Mouse (Mus musculus) forebrain, embryonic 14.5 days (tissue): Measurements from ENCODE around the gene Rnf151. TPM values are rescaled to one million over a fixed set of nuclear protein-coding genes. Genes with fewer than 3 reads are reported as not detected.

Source experiments
- ATAC-seq: fragments of 200-750 bp; cut with Nextera tagmentation; 2 replicates; pipeline ENCODE4 v1.8.0; 2017; ENCODE audit warnings: mild to moderate bottlenecking, moderate library complexity
- DNase-seq: peaks from one replicate; pipeline ENCODE4 v3.0.0-alpha.2; 2015; ENCODE audit warnings: low spot score
- H3K27ac ChIP-seq: fragments of 300-500 bp; sonication (generic); 2 replicates; pipeline ENCODE4 v1.5.1; 2014; ENCODE audit warnings: low read depth, mild to moderate bottlenecking, control low read depth, low read length, moderate library complexity
- H3K27me3 ChIP-seq: fragments of 300-500 bp; sonication (generic); replicated peaks from 2 replicates; pipeline ENCODE4 v1.6.1; 2014; ENCODE audit warnings: low read length, control low read depth, mixed read lengths; ENCODE audit not compliant: control insufficient read depth, insufficient read depth
- H3K36me3 ChIP-seq: fragments of 300-500 bp; sonication (generic); 2 replicates; pipeline ENCODE4 v1.6.1; 2014; ENCODE audit warnings: low read length, control low read depth; ENCODE audit not compliant: control insufficient read depth, insufficient read depth
- H3K4me1 ChIP-seq: fragments of 300-500 bp; sonication (generic); 2 replicates; pipeline ENCODE4 v1.6.1; 2014; ENCODE audit warnings: antibody characterized with exemption, low read length, control low read depth; ENCODE audit not compliant: control insufficient read depth, insufficient read depth
- H3K4me2 ChIP-seq: fragments of 300-500 bp; sonication (generic); 2 replicates; pipeline ENCODE4 v1.6.1; 2014; ENCODE audit warnings: mild to moderate bottlenecking, control low read depth, low read length
- H3K4me3 ChIP-seq: fragments of 300-500 bp; sonication (generic); 2 replicates; pipeline ENCODE4 v1.5.1; 2014; ENCODE audit warnings: low read depth, low read length, control low read depth
- H3K9ac ChIP-seq: fragments of 300-500 bp; sonication (generic); 2 replicates; pipeline ENCODE4 v1.6.1; 2014; ENCODE audit warnings: mild to moderate bottlenecking, low read length, control low read depth, moderate library complexity
- H3K9me3 ChIP-seq: fragments of 300-500 bp; sonication (generic); replicated peaks from 2 replicates; pipeline ENCODE4 v1.6.1; 2016; ENCODE audit warnings: low read length, control low read depth, mixed read lengths; ENCODE audit not compliant: control insufficient read depth
- WGBS: fragments of 180-500 bp; shearing (Covaris S2); extraction: QIAGEN DNeasy Blood & Tissue Kit; methylation state at CpG from one replicate; pipeline ENCODE4 v1.1.7; 2014; 5-methylcytosine and 5-hydroxymethylcytosine counted together
- polyA plus RNA-seq: library from polyadenylated mRNA; unstranded; fragments of >200 nt; fragmentation: Nextera tagmentation; extraction: Ambion mirVana; gene quantifications from 2 replicates; pipeline ENCODE4 v1.2.1, GENCODE M21; 2014

The Rnf151 gene
- polyA plus RNA-seq, 1 experiment from 2014 or later: not detected

- Histone ChIP-seq H3K4me2 (no peak overlapping the region), H3K27me3 (no peaks in the 10 kb centered on the region), H3K9ac (no peak overlapping the region), H3K4me3 (no peak overlapping the region), H3K27ac (no peak overlapping the region), H3K4me1 (peaks cover 11% of the 10 kb centered on the region), H3K9me3 (no peaks in the 10 kb centered on the region), H3K36me3 (peaks cover 45% of the 10 kb centered on the region)
- DNase-seq (no peak), ATAC-seq (no peak)
- 83% methylated on average over 2 of the region's 2 CpGs for WGBS
Measured at GRCm38 (mm10) chr17:24699473-24699872, 18.4 kb downstream of the Rnf151 start.

GRCm38 (mm10) chr17:24698715-24699114 is 19.1 kb downstream of the Rnf151 start:
- Histone ChIP-seq H3K4me1 (peaks cover 11% of the 10 kb centered on the region), H3K9me3 (no peaks in the 10 kb centered on the region), H3K4me3 (no peak overlapping the region), H3K36me3 (peaks cover 37% of the 10 kb centered on the region), H3K27ac (no peak overlapping the region), H3K9ac (no peak overlapping the region), H3K4me2 (no peak overlapping the region), H3K27me3 (no peaks in the 10 kb centered on the region)
- no peak for DNase-seq
- WGBS: 67% methylated on average over 9 of the region's 9 CpGs
- ATAC-seq: no peak

DNA sequence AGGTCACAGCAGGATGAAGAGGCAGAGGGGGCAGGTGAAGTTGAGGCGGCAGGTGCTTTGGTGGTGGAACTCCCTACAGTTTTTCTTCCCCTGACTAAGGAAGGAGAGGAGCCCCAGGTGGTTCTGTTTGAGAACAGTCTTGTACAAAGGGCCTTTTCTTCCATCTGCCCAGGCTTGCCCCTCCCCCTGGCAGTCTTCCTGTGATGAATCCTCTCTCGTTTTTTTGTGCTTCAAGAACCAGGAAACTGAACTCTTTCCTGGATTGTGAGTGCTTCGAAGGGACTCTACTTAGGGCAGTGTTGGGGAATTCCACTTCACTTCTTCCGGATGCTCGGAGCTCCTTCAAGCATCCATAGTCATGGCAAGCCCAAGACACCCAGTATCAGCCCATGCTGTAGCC is 19.9 kb downstream of the Rnf151 start:
- Histone ChIP-seq H3K36me3 (peaks cover 38% of the 10 kb centered on the region), H3K9me3 (no peaks in the 10 kb centered on the region), H3K4me2 (no peak overlapping the region), H3K4me1 (peaks cover 11% of the 10 kb centered on the region), H3K27me3 (no peaks in the 10 kb centered on the region), H3K9ac (no peak overlapping the region), H3K27ac (no peak overlapping the region), H3K4me3 (no peak overlapping the region)
- ATAC-seq (no peak), DNase-seq (no peak)
- 15% methylated on average over 5 of the region's 5 CpGs for WGBS

- ATAC-seq: peak; percentile 94
- H3K9ac ChIP-seq: peak within 1 kb of the TSS; percentile 85
Measured at GRCm38 (mm10) chr17:24696011-24696697, 21.7 kb downstream of the Rnf151 start, which contains the start of the genes Gfer and Noxo1. Gfer (minus strand) TSS chr17:24696156. Noxo1 (plus strand) TSS chr17:24696234.

DNA sequence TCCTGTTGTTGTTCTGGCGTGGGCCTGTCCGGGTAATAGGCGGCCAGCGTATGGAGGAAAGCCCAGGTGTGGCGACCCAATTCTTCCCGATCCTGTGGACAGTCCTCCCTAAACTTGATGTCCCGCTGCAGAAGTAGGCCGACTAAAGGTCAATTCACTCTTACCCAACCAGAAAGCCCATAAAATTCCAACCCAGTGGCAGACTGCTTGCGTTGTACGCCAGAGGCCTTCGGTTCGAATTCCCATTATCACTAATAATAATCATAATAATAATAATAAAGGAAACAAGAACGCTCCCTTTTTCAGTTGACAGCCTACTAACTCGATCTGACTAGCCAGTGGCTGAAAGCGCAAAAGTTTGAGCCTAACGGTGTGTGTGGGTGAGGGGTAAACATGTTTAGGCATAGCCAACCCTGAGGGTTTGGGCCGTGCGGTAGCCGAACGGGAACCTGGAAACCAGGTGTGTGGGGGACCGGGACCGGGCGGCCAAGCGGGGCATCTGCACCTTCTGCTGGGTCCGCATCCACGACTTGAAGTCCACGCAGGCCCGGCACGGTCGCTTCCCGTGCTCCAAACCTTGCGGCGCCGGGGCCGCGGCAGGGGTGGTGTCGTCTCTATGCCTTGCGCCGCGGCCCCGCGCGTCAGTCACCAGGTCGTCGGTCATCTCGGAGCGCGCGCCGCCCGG is 22.4 kb downstream of the Rnf151 start:
- ATAC-seq: no peak; the same call in none of the 2 replicates
- Histone ChIP-seq H3K36me3 (peaks cover 16% of the 10 kb centered on the region), H3K27me3 (0 out of 2 replicates have a peak, but pooled peaks cover 5% of the 10 kb centered on the region), H3K27ac (peak overlapping the region; percentile 80), H3K4me1 (peaks cover 14% of the 10 kb centered on the region), H3K9ac (peak overlapping the region; percentile 85), H3K9me3 (no peaks in the 10 kb centered on the region), H3K4me2 (peak overlapping the region; percentile 80), H3K4me3 (peak overlapping the region; percentile 73)
- WGBS: 7% methylated on average over 51 of the region's 51 CpGs
- no peak for DNase-seq

More at GRCm38 (mm10) chr17:24696011-24696697, 21.7 kb downstream of the Rnf151 start, which contains the start of the genes Gfer and Noxo1:
- DNase-seq: peak; percentile 87
- Histone ChIP-seq H3K9me3 (no peaks in the 10 kb centered on the region), H3K4me1 (peaks cover 12% of the 10 kb centered on the region), H3K36me3 (peaks cover 23% of the 10 kb centered on the region), H3K27ac (peak within 1 kb of the TSS; percentile 80), H3K27me3 (no peaks in the 10 kb centered on the region), H3K4me3 (peak within 1 kb of the TSS; percentile 73), H3K4me2 (peak within 1 kb of the TSS; percentile 80)
- WGBS: under 1% methylated on average over 70 of the region's 76 CpGs

GRCm38 (mm10) chr17:24692385-24692784 is 25.5 kb downstream of the Rnf151 start:
- Histone ChIP-seq H3K4me3 (no peak overlapping the region), H3K27ac (no peak overlapping the region), H3K9me3 (no peaks in the 10 kb centered on the region), H3K9ac (no peak overlapping the region), H3K4me1 (peaks cover 14% of the 10 kb centered on the region), H3K36me3 (peaks cover 7% of the 10 kb centered on the region; the same call in 1 of the 2 replicates), H3K27me3 (peaks cover 16% of the 10 kb centered on the region), H3K4me2 (no peak overlapping the region)
- 84% methylated on average over 5 of the region's 5 CpGs for WGBS
- ATAC-seq (no peak), DNase-seq (no peak)

DNA sequence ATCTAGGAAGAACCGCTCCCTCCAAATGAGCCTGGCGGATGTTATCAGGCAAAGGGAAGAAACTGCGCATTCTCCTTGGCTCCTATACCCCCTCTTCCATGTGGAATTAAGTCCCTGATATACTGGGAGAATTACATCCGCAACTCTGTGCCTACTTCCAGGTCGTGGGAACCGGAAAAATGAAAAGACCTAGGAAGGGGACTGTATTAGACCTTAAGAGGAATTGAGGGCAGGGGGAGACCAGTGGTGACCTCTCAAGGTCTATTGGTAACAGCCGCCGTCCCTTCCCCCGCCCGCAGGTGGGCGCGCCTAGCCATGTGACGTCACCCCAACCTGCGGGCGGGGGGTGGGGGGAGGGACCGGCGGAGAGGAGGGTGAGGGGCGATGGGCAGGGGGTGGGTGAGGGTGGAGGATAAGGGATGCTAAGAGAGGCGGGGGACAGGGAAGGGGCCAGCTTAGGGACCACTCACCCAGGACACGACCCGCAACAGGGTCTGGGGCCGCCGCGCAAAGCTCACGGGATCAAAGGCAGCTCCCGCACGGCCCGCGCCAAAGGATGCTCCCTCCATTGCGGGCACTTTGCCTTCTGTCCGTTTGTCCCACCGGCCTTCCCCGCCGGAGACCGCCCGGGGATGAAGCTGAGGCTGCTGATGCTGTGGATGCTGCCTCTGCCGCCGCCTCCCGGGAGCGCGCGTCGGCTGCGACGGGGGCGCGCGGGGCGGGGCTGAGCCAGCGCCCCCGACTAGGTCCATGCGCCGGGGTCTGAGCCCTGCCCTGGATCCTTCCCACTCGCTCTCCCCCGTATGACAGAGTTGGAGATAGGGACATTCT is 28.4 kb downstream of the Rnf151 start, which contains the start of gene Syngr3:
Gene Syngr3, minus strand, starts transcription at position 705 of the 831 bp plus-strand sequence.
- peak; percentile 51 for DNase-seq
- ATAC-seq: peak; percentile 68
- H3K27me3 ChIP-seq: peaks cover 19% of the 10 kb centered on the region
- H3K27ac ChIP-seq: peak within 1 kb of the TSS; percentile 77
- peaks cover 3% of the 10 kb centered on the region for H3K4me1 ChIP-seq
- peak within 1 kb of the TSS; percentile 76 for H3K4me2 ChIP-seq
- peak within 1 kb of the TSS; percentile 94 for H3K9ac ChIP-seq
- peaks cover 7% of the 10 kb centered on the region; the same call in 1 of the 2 replicates for H3K36me3 ChIP-seq
- H3K4me3 ChIP-seq: peak within 1 kb of the TSS; percentile 77
- no peaks in the 10 kb centered on the region for H3K9me3 ChIP-seq
- WGBS: under 1% methylated on average over 35 of the region's 55 CpGs

DNA sequence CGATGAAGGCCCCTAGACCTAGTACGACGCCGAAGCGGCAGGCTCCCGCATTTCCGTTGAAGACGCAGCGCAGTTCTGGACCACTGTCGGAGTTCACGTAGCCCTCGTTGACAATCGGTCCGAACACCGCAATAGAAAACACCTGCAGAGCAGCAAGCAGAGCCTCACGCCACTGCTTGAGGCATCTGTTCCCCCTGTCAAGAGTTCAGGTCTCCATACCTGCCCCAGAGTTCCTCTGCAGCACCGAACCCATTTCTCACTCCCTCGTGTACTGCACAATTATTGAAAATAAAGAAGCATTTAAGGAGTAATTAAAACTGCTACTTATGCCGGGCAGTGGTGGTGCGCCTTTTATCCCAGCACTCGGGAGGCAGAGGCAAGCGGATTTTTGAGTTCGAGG is 30.3 kb downstream of the Rnf151 start:
- no peak overlapping the region for H3K27ac ChIP-seq
- peak overlapping the region; percentile 48 for H3K4me2 ChIP-seq
- H3K4me3 ChIP-seq: peak overlapping the region; percentile 25
- H3K9me3 ChIP-seq: no peaks in the 10 kb centered on the region
- peaks cover 19% of the 10 kb centered on the region for H3K27me3 ChIP-seq
- WGBS: 19% methylated on average over 23 of the region's 23 CpGs
- H3K4me1 ChIP-seq: peaks cover 3% of the 10 kb centered on the region
- peaks cover 2% of the 10 kb centered on the region; the same call in 1 of the 2 replicates for H3K36me3 ChIP-seq
- peak overlapping the region; percentile 35 for H3K9ac ChIP-seq
- no peak for ATAC-seq
- no peak for DNase-seq
